Mouse (Mus musculus): ENCODE data around the gene Rtl1.

GRCm38 (mm10) chr12:109607953-109608352, 7.8 kb upstream of the Rtl1 start:
- TF ChIP-seq CTCF (IDR thresholded peaks at IDR 0.05; ENCODE audit: extremely low read depth, insufficient read depth, insufficient read length, insufficient replicate concordance), result no peak
- no peak for TF ChIP-seq POLR2A (IDR thresholded peaks at IDR 0.05; ENCODE audit: low read depth, low read length)

Measured in spleen, adult 2 months (tissue).